Mouse (Mus musculus): ENCODE data around the gene Gm49322. TPM values are rescaled to one million over a fixed set of nuclear protein-coding genes. Genes with fewer than 3 reads are reported as not detected.
A peak's percentile ranks its signal among the peaks of the same experiment; 100 is the strongest.

The Gm49322 gene
- polyA plus RNA-seq, 1 experiment from 2014 or later: 1.4 TPM

GRCm38 (mm10) chr10:80578911-80579310 lies 26.9 kb upstream of the Gm49322 start:
- peak; percentile 74 for TF ChIP-seq CTCF (IDR thresholded peaks at IDR 0.05; ENCODE audit: low read depth)
- H3K9ac ChIP-seq (ENCODE audit: low read depth, low read length): 0 out of 2 replicates have a peak overlapping the region, but pooled peaks have one; percentile 18
- peak overlapping the region; percentile 86; the same call in 1 of the 2 replicates for H3K4me3 ChIP-seq (replicated peaks; ENCODE audit: low read depth, low read length)
- peaks cover 14% of the 10 kb centered on the region; the same call in 1 of the 2 replicates for H3K4me1 ChIP-seq (replicated peaks; ENCODE audit: insufficient read depth, low read length)
- 0 out of 2 replicates have a peak, but pooled peaks cover 5% of the 10 kb centered on the region for H3K36me3 ChIP-seq (ENCODE audit: insufficient read depth, low read length)
- peak overlapping the region; percentile 93 for H3K4me2 ChIP-seq (ENCODE audit: low read length)
- WGBS: 4% methylated on average over 8 of the region's 8 CpGs
- no peaks in the 10 kb centered on the region for H3K27me3 ChIP-seq (ENCODE audit: insufficient read depth, low read length)
- DNase-seq (ENCODE audit: low spot score): peak; percentile 83
- H3K9me3 ChIP-seq (replicated peaks; ENCODE audit: low read length): no peaks in the 10 kb centered on the region
- no peak for ATAC-seq (replicated peaks; ENCODE audit: low FRiP score, low read depth)
- H3K27ac ChIP-seq: peak overlapping the region; percentile 87

- no peak overlapping the region for H3K4me3 ChIP-seq (replicated peaks; ENCODE audit: low read depth, low read length)
These were observed 22.8 kb upstream of the Gm49322 start for GRCm38 (mm10) chr10:80583047-80583446.

GRCm38 (mm10) chr10:80584045-80584488 lies 21.8 kb upstream of the Gm49322 start:
- peak; percentile 52 for ATAC-seq (replicated peaks; ENCODE audit: low FRiP score, low read depth)

More at GRCm38 (mm10) chr10:80583047-80583446, 22.8 kb upstream of the Gm49322 start:
- no peak for DNase-seq (ENCODE audit: low spot score)
- whole genome bisulfite sequencing: 89% methylated on average over 5 of the region's 5 CpGs
- H3K4me2 ChIP-seq (ENCODE audit: low read length): no peak overlapping the region
- no peak for TF ChIP-seq CTCF (IDR thresholded peaks at IDR 0.05; ENCODE audit: low read depth)
- H3K27me3 ChIP-seq (ENCODE audit: insufficient read depth, low read length): no peaks in the 10 kb centered on the region
- H3K9ac ChIP-seq (ENCODE audit: low read depth, low read length): no peak overlapping the region
- H3K4me1 ChIP-seq (replicated peaks; ENCODE audit: insufficient read depth, low read length): peaks cover 7% of the 10 kb centered on the region; the same call in 1 of the 2 replicates
- no peak overlapping the region for H3K27ac ChIP-seq
- no peaks in the 10 kb centered on the region for H3K9me3 ChIP-seq (replicated peaks; ENCODE audit: low read length)
- no peak for ATAC-seq (replicated peaks; ENCODE audit: low FRiP score, low read depth)
- H3K36me3 ChIP-seq (ENCODE audit: insufficient read depth, low read length): peaks cover 19% of the 10 kb centered on the region; the same call in 1 of the 2 replicates

GRCm38 (mm10) chr10:80584642-80585552 lies 20.9 kb upstream of the Gm49322 start:
- Histone ChIP-seq H3K36me3 (ENCODE audit: insufficient read depth, low read length) (peaks cover 19% of the 10 kb centered on the region; the same call in 1 of the 2 replicates), H3K9ac (ENCODE audit: low read depth, low read length) (no peak overlapping the region), H3K9me3 (replicated peaks; ENCODE audit: low read length) (no peaks in the 10 kb centered on the region), H3K4me2 (ENCODE audit: low read length) (peak overlapping the region; percentile 31; the same call in 1 of the 2 replicates), H3K4me1 (replicated peaks; ENCODE audit: insufficient read depth, low read length) (peaks cover 17% of the 10 kb centered on the region), H3K4me3 (replicated peaks; ENCODE audit: low read depth, low read length) (0 out of 2 replicates have a peak overlapping the region, but pooled peaks have one; percentile 5), H3K27me3 (ENCODE audit: insufficient read depth, low read length) (no peaks in the 10 kb centered on the region), H3K27ac (peak overlapping the region; percentile 15; the same call in 1 of the 2 replicates)
- WGBS: 71% methylated on average over 12 of the region's 12 CpGs
- TF ChIP-seq CTCF (IDR thresholded peaks at IDR 0.05; ENCODE audit: low read depth): no peak
- peak; percentile 16; the same call in 1 of the 2 replicates for ATAC-seq (replicated peaks; ENCODE audit: low FRiP score, low read depth)
- DNase-seq (ENCODE audit: low spot score): no peak

More at GRCm38 (mm10) chr10:80584045-80584488, 21.8 kb upstream of the Gm49322 start:
- 43% methylated on average over 12 of the region's 12 CpGs for WGBS
- Histone ChIP-seq H3K4me2 (ENCODE audit: low read length) (peak overlapping the region; percentile 5; the same call in 1 of the 2 replicates), H3K4me3 (replicated peaks; ENCODE audit: low read depth, low read length) (no peak overlapping the region), H3K27me3 (ENCODE audit: insufficient read depth, low read length) (no peaks in the 10 kb centered on the region), H3K4me1 (replicated peaks; ENCODE audit: insufficient read depth, low read length) (peaks cover 17% of the 10 kb centered on the region), H3K36me3 (ENCODE audit: insufficient read depth, low read length) (peaks cover 19% of the 10 kb centered on the region; the same call in 1 of the 2 replicates), H3K27ac (peak overlapping the region; percentile 48; the same call in 1 of the 2 replicates), H3K9me3 (replicated peaks; ENCODE audit: low read length) (no peaks in the 10 kb centered on the region), H3K9ac (ENCODE audit: low read depth, low read length) (no peak overlapping the region)
- no peak for TF ChIP-seq CTCF (IDR thresholded peaks at IDR 0.05; ENCODE audit: low read depth)
- peak; percentile 18 for DNase-seq (ENCODE audit: low spot score)

- Histone ChIP-seq H3K4me2 (ENCODE audit: low read length) (peak overlapping the region; percentile 31), H3K27me3 (ENCODE audit: insufficient read depth, low read length) (no peaks in the 10 kb centered on the region), H3K9ac (ENCODE audit: low read depth, low read length) (no peak overlapping the region; the same call in 1 of the 2 replicates), H3K4me1 (replicated peaks; ENCODE audit: insufficient read depth, low read length) (peaks cover 17% of the 10 kb centered on the region), H3K27ac (no peak overlapping the region), H3K36me3 (ENCODE audit: insufficient read depth, low read length) (peaks cover 19% of the 10 kb centered on the region; the same call in 1 of the 2 replicates), H3K9me3 (replicated peaks; ENCODE audit: low read length) (no peaks in the 10 kb centered on the region), H3K4me3 (replicated peaks; ENCODE audit: low read depth, low read length) (no peak overlapping the region)
- 86% methylated on average over 8 of the region's 8 CpGs for WGBS
- TF ChIP-seq CTCF (IDR thresholded peaks at IDR 0.05; ENCODE audit: low read depth): no peak
- DNase-seq (ENCODE audit: low spot score) (no peak), ATAC-seq (replicated peaks; ENCODE audit: low FRiP score, low read depth) (no peak)
These were observed 20.2 kb upstream of the Gm49322 start for GRCm38 (mm10) chr10:80585581-80585980.

Measured in kidney, postnatal 0 days (tissue).